Mouse (Mus musculus) spleen, embryonic (tissue): ENCODE results near the gene Rimbp2.
"Not testable (repeated sequence)": the region's sequence is repeated elsewhere in the genome, so short reads cannot be mapped to it uniquely, and the experiment has no call there.

Experiments
- CTCF ChIA-PET: fragments of 350-600 bp; sonication (Branson Sonifier 250); formaldehyde crosslinking; loops from one replicate; lab custom pipeline; 2022; lab: Charles Lee

The Rimbp2 gene

GRCm38 (mm10) chr5:128953278-128954070 is at the start of gene Rimbp2:
Gene Rimbp2, minus strand, starts transcription at chr5:128953486.
- CTCF ChIA-PET: no interaction called here

DNA sequence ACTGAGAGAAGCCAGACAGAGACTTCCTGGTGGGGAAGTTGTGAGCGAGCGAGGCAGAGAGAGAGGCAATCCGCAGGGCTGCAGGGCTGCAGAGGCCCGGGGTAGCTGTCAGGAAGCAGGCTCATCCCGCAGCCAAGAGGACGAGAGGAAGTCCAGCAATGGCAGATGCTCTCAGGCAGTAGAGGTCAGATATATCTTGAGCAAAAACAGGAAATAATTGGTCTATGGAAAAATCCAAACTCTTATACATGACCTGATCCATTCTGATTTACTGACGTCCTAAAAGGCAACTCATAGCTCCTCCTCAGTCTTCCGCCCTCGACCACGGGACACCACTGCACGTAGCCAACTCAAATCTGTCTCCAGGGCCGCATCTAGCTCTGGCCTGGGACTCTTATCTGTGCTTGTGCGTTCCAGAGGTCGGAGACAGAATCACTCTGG is 49.3 kb upstream of the Rimbp2 start:
- CTCF ChIA-PET: no interaction called here

- CTCF ChIA-PET: no interaction called here
Measured at GRCm38 (mm10) chr5:129000706-129001468, 47.6 kb upstream of the Rimbp2 start.

- CTCF ChIA-PET: no interaction called here
Measured at GRCm38 (mm10) chr5:128987141-128987954, 34.1 kb upstream of the Rimbp2 start.

- CTCF ChIA-PET: no interaction called here
Measured at GRCm38 (mm10) chr5:128985946-128986345, 32.7 kb upstream of the Rimbp2 start.

DNA sequence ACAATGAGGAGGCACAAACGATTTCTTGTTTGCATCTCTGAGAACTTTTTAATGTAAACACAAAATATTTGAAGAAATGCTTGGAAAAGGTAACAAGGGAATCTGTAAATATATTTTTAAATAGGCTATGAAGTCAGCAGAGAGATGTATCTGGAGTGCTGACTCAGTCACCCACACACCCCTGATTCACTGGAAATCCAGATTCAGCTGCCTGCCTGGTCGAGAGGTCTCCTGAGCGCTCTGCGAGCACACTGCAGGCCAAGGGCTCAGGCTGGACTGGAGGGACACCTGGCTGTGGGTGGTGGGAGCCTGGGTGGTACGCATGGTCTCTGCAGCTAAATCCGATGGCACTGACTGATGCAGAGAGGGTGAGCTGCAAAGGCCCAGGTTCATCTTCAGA is 31.2 kb upstream of the Rimbp2 start:
- CTCF ChIA-PET: no interaction called here

GRCm38 (mm10) chr5:128981607-128982006 is 28.3 kb upstream of the Rimbp2 start:
- CTCF ChIA-PET: interaction anchor here (0.6 kb wide), 1 partner anchor 135 kb away, joined by 3 read pairs; no protein-coding TSS in a partner anchor

- CTCF ChIA-PET: interaction anchor here (0.6 kb wide), 1 partner anchor 136 kb away, joined by 3 read pairs; no protein-coding TSS in a partner anchor
Measured at GRCm38 (mm10) chr5:128980857-128981256, 27.6 kb upstream of the Rimbp2 start.

GRCm38 (mm10) chr5:128978957-128979356 is 25.7 kb upstream of the Rimbp2 start:
- CTCF ChIA-PET: interaction anchor here (0.7 to 1.0 kb wide), 2 partner anchors 10 to 562 kb away, joined by 3 to 4 read pairs; no protein-coding TSS in a partner anchor

DNA sequence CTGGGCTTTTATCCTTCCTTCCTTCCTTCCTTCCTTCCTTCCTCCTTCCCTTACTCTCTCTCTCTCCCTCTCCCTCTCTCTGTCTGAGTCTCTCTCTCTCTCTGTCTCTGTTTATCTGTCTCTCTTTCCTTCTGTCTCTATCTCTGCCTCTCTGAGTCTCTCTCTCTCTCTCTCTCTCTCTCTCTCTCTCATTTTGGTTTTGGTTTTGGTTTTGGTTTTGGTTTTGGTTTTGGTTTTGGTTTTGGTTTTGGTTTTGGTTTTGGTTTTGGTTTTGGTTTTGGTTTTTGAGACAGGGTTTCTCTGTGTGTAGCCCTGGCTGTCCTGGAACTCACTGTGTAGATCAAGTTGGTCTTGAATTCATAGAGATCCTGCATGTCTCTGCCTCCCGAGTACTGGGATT is 24.2 kb upstream of the Rimbp2 start:
- CTCF ChIA-PET: not testable (repeated sequence)

- CTCF ChIA-PET: no interaction called here
Measured at GRCm38 (mm10) chr5:128976266-128976665, 23.0 kb upstream of the Rimbp2 start.

DNA sequence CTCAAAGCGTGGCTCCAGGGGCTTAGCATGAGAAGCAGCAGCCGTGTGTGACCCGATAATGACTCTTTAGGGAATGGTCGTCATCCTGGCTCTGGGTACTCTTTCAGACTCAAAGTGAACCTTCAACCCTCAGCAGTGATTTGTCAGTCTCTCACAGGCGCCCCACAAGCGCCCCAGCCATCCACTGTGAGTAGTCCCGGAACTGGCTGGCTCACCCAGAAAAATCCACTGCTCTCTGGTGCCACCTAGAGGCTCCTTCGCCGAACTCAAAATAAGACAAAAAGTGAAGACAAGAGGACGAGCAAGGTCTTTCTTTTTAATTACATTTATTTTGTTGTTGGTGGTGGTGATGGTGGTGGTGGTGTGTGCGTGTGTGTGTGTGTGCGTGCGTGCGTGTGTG is 18.0 kb upstream of the Rimbp2 start:
- CTCF ChIA-PET: no interaction called here

DNA sequence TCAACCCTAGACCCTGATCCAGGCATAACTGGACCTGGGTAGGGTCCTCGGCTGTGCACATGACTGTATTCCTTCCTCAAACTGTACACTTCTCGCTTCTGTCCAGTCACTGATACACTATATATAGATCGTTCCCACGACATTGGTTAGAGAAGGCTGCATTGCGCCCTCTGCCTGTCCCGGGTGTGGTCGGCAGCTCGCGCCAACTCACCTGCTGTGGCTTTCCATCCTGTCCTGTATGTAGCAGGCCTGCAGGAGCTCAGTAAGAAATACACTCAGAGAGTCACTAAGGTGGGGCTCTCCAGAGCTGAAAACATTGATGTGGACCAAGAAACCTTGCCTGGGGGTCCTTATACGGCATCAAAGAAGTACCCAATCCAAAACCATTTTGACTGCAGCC is 17.6 kb upstream of the Rimbp2 start:
- CTCF ChIA-PET: no interaction called here

DNA sequence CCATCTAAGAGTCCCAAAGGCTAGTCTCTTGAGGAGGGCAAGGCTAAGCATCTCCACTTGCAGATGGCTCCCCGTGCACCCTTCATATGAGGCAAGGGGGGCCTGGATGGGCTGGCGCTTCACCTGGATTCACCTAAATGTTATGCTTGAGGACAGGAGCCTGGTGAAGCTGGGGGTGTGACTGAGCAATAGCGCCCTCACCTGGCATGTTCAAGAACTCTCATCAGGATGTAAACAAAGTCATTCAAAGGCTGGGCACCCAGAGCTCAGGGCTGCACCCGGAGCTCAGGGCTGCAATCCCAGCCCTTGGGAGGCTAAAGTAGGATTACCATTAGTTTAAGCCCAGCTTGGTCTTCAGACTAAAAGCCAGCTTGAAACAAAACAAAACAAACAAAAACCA is 11.1 kb upstream of the Rimbp2 start:
- CTCF ChIA-PET: no interaction called here

DNA sequence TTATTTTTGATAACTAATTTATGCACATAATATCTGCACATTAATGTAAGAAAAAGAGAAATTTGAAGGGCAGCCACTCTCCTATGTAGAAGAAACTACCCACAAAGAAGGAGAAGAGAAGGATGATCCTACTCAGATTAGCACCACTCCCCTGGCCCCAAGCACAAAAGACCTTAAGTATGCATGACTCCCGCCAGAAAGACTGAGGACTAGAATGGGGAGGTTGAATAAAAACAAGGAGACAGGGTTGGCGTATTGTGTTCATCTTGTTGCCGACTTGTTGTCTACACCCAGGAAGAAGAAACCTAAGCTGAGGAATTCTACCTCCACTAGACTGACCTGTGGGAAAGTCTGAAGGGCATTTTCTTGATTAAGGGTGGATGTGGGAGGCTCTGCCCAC is 5.6 kb upstream of the Rimbp2 start:
- CTCF ChIA-PET: no interaction called here

- CTCF ChIA-PET: not testable (repeated sequence)
Measured at GRCm38 (mm10) chr5:128954371-128954770, 1.1 kb upstream of the Rimbp2 start.

DNA sequence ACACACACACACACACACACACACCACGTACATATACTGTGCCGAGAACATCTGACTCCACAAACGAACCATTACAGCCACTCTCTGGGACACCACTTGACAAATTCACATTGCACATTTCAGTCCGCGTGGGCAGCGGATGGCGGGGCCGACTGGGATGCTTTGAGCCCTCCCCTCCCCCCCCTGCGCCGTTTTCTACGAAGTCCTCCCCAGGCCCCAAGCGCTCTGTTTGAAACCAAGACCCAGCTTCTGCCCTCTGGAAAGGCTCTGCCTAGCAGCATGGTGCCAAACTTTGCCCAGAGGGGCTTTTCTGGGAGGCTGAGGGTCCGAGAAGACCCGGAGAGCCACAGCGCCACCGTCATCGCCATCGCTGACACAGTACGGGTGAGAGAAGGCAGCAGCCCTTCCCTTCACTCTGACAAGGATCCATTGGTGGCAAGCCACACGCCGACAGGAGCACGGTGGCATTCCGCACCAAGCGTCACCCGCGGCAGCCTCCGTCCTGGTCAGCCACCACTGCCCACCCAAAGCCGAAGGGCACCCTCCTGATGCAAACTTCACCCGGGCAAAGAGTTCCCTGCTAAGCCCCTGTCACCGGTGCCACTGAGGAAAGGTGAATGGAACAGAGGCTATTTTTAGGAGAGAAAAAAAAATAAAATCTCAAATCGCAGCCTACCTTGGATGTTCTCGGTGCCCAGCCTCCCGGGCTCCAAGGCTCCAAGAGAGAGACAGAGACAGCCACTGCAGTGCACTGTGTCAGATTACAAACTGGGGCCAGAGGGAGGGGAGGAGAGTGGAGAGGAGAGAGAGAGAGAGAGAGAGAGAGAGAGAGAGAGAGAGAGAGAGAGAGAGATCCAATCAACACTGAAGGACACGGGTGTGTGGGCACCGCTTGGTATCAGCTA is 743 bp downstream of the Rimbp2 start:
- CTCF ChIA-PET: no interaction called here

DNA sequence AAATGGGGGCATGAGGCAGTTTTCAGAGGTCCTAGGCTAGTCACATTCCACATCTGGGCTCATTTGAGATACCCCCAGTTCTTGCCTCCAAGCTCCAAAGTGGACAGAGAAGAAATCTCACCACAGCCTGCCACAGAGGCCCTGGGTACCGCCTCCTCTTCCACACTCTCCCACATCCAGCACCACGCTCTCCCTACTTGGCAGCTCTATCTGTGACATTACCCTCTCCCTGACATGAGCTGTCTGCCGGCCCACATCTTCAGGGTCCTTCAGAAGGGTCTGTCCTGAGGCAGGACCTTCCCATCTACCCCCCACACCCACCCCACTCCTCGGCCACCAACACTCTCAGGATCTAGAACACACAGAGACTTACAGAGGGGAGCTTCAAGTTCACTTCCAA is 1.8 kb downstream of the Rimbp2 start:
- CTCF ChIA-PET: no interaction called here

DNA sequence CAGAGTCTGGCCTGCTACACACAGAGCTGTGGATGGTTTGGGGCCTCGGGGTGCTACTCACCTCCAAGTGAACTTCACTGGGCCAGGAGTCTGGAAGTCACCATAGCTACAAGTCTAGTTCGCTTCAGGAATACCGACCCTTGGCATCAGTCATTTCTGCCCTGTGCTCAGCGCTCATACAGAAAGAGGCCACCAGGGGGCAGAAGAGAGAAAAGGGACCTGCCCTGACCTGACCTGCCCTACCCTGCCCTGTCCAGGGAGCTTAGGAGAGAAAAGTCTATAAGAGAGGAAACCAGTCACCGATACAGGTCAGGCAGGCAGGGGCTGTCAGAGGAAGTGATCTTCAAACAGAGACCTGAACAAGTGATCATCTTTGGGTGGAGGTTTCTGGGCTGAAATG is 6.2 kb downstream of the Rimbp2 start:
- CTCF ChIA-PET: no interaction called here

DNA sequence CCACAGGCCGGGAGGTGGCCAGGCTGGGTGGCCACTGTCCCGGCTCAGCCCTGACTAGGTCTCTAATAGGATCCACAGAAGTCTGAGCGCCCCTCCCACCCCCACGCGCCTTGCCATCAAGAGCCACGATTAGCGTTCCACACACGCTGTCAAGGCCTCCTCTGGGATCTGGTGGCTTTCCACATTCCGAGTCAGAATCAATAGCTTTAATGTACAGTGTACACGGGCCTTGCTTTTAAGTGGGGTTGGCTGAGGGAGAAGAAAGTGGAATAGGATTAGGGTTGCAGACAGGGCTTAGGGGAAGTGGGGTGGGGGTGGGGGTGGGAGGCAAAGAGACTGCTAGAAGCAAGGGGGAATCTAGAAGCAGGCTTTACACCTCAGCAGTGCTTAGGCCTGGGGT is 12.8 kb downstream of the Rimbp2 start:
- CTCF ChIA-PET: no interaction called here

DNA sequence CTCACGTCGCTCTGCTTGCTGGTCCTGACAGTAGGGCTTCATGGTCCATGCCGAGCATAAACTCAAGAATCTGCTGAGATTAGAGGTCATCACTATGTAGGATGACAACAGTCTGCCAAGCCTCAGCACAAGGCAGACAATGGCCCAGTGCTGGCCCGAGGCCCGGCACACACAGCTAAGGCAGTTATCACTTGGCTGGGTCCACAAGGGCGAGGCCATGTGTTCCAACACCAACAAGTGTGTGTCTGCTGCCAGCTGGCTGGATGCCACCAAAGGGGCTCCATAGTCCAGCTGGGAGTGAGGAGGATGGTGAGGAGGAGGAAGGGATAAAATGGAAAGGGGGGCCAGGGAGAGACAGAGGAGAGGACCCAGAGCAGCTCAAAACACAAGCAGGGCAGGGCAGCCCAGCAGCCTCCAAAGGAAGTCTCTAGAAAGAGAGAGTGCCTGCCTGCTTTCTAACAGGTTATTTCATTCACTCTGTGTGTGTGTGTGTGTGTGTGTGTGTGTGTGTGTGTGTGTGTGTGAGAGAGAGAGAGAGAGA is 17.9 kb downstream of the Rimbp2 start:
- CTCF ChIA-PET: no interaction called here
